Mouse (Mus musculus) MEL (cell line): ENCODE measurements around the gene Ppa1. TPM values are rescaled to one million over a fixed set of nuclear protein-coding genes. Genes with fewer than 3 reads are reported as not detected.

Experiments
- DNase-seq: peaks from one replicate; pipeline ENCODE4 v3.0.0; 2011; ENCODE audit warnings: low read depth, low spot score
- H3K27ac ChIP-seq: 2 replicates; pipeline ENCODE4 v1.5.1; 2012; ENCODE audit warnings: low read depth, mild to moderate bottlenecking, control low read depth, low read length, moderate library complexity; ENCODE audit not compliant: control insufficient read depth
- H3K27me3 ChIP-seq, 2 experiments: fragments of 150-350 bp in 1 of 2; sonication (generic) in 1 of 2; 2 replicates each; pipeline ENCODE4 v1.6.1; 2012; ENCODE audit warnings: low read length in 2 of 2, mild to moderate bottlenecking in 2 of 2, improper control_type of control experiment in 1 of 2, moderate library complexity in 1 of 2; ENCODE audit not compliant: insufficient read depth in 2 of 2, control insufficient read depth in 1 of 2
- H3K36me3 ChIP-seq, 2 experiments: 2 replicates each; pipeline ENCODE4 v1.6.1; 2012 to 2014; ENCODE audit warnings: low read length in 2 of 2, improper control_type of control experiment in 1 of 2, inconsistent platforms in 1 of 2, mild to moderate bottlenecking in 1 of 2; ENCODE audit not compliant: insufficient read depth in 2 of 2, control insufficient read depth in 1 of 2
- H3K4me1 ChIP-seq, 2 experiments: fragments of 150-350 bp in 1 of 2; sonication (generic) in 1 of 2; 2 replicates each; pipeline ENCODE4 v1.6.1; 2012; ENCODE audit warnings: low read length in 2 of 2, improper control_type of control experiment in 1 of 2, mild to moderate bottlenecking in 1 of 2; ENCODE audit not compliant: insufficient read depth in 2 of 2, control insufficient read depth in 1 of 2
- H3K4me3 ChIP-seq, 2 experiments: fragments of 150-350 bp in 1 of 2; sonication (generic) in 1 of 2; 2 replicates each; pipeline ENCODE4 v1.5.1; 2012; ENCODE audit warnings: low read depth in 2 of 2, low read length in 2 of 2, mild to moderate bottlenecking in 2 of 2, moderate library complexity in 2 of 2, control low read depth in 1 of 2, improper control_type of control experiment in 1 of 2; ENCODE audit not compliant: control insufficient read depth in 1 of 2, insufficient read depth in 1 of 2
- H3K79me2 ChIP-seq: 2 replicates; pipeline ENCODE4 v1.6.1; 2012; ENCODE audit warnings: mild to moderate bottlenecking, low read length, moderate library complexity; ENCODE audit not compliant: control insufficient read depth, poor library complexity, insufficient read depth
- H3K9ac ChIP-seq: 2 replicates; pipeline ENCODE4 v1.6.1; 2012; ENCODE audit warnings: low read depth, mild to moderate bottlenecking, control low read depth, low read length, moderate library complexity; ENCODE audit not compliant: control insufficient read depth, poor library complexity, severe bottlenecking
- H3K9me3 ChIP-seq: fragments of 150-350 bp; sonication (generic); replicated peaks from 2 replicates; pipeline ENCODE4 v1.6.1; 2012; ENCODE audit warnings: mild to moderate bottlenecking, low read length, improper control_type of control experiment, moderate library complexity; ENCODE audit not compliant: insufficient read depth
- BHLHE40 ChIP-seq: IDR thresholded peaks from 2 replicates; pipeline ENCODE4 v1.6.1; 2012; ENCODE audit warnings: low read depth, mild to moderate bottlenecking, inconsistent platforms, low read length, improper control_type of control experiment, borderline replicate concordance
- CHD1 ChIP-seq: IDR thresholded peaks from 2 replicates; pipeline ENCODE4 v1.6.1; 2012; ENCODE audit warnings: low read depth, mild to moderate bottlenecking, inconsistent platforms, low read length, improper control_type of control experiment
- CHD2 ChIP-seq: IDR thresholded peaks from 2 replicates; pipeline ENCODE4 v1.6.1; 2011; ENCODE audit warnings: low read length, improper control_type of control experiment
- E2F4 ChIP-seq: IDR thresholded peaks from 2 replicates; pipeline ENCODE4 v1.6.1; 2011; ENCODE audit warnings: low read depth, low read length, improper control_type of control experiment, borderline replicate concordance
- ELF1 ChIP-seq: IDR thresholded peaks from 2 replicates; pipeline ENCODE4 v1.6.1; 2014; ENCODE audit warnings: low read depth, mild to moderate bottlenecking, inconsistent platforms, low read length, improper control_type of control experiment, moderate library complexity
- EP300 ChIP-seq, 2 experiments: IDR thresholded peaks; 2 replicates each; pipeline ENCODE4 v1.6.1; 2011; ENCODE audit warnings: improper control_type of control experiment in 2 of 2, low read length in 2 of 2, low read depth in 1 of 2, mild to moderate bottlenecking in 1 of 2
- ETS1 ChIP-seq: IDR thresholded peaks from 2 replicates; pipeline ENCODE4 v1.6.1; 2012; ENCODE audit warnings: low read depth, mild to moderate bottlenecking, inconsistent platforms, low read length, improper control_type of control experiment, moderate library complexity
- GABPA ChIP-seq: IDR thresholded peaks from 2 replicates; pipeline ENCODE4 v1.6.1; 2012; ENCODE audit warnings: low read depth, mild to moderate bottlenecking, inconsistent platforms, low read length, improper control_type of control experiment, moderate library complexity
- GATA1 ChIP-seq: IDR thresholded peaks from 2 replicates; pipeline ENCODE4 v1.6.1; 2011; ENCODE audit warnings: low read depth, low read length, improper control_type of control experiment
- HCFC1 ChIP-seq: IDR thresholded peaks from 2 replicates; pipeline ENCODE4 v1.6.1; 2012; ENCODE audit warnings: low read depth, mild to moderate bottlenecking, inconsistent platforms, low read length, improper control_type of control experiment, moderate library complexity
- JUND ChIP-seq: IDR thresholded peaks from 2 replicates; pipeline ENCODE4 v1.6.1; 2011; ENCODE audit warnings: low read depth, mild to moderate bottlenecking, improper control_type of control experiment, low read length
- KAT2A ChIP-seq: conservative IDR thresholded peaks from 2 replicates; pipeline ENCODE4 v1.6.1; 2012; ENCODE audit warnings: low read depth, low read length, improper control_type of control experiment, inconsistent platforms
- MAFK ChIP-seq: IDR thresholded peaks from 2 replicates; pipeline ENCODE4 v1.6.1; 2011; ENCODE audit warnings: low read depth, mild to moderate bottlenecking, low read length, improper control_type of control experiment, borderline replicate concordance
- MAZ ChIP-seq: IDR thresholded peaks from 2 replicates; pipeline ENCODE4 v1.6.1; 2012; ENCODE audit warnings: low read depth, mild to moderate bottlenecking, inconsistent platforms, low read length, improper control_type of control experiment
- MXI1 ChIP-seq: IDR thresholded peaks from 2 replicates; pipeline ENCODE4 v1.6.1; 2011; ENCODE audit warnings: mild to moderate bottlenecking, low read depth, low read length, improper control_type of control experiment
- MYB ChIP-seq: IDR thresholded peaks from 2 replicates; pipeline ENCODE4 v1.6.1; 2011; ENCODE audit warnings: mild to moderate bottlenecking, low read depth, low read length, improper control_type of control experiment
- MYC ChIP-seq: IDR thresholded peaks from 2 replicates; pipeline ENCODE4 v1.6.1; 2011; ENCODE audit warnings: low read depth, mild to moderate bottlenecking, low read length, improper control_type of control experiment, moderate library complexity
- NELFE ChIP-seq: IDR thresholded peaks from 2 replicates; pipeline ENCODE4 v1.6.1; 2011; ENCODE audit warnings: low read depth, low read length, improper control_type of control experiment
- NRF1 ChIP-seq: IDR thresholded peaks from 2 replicates; pipeline ENCODE4 v1.6.1; 2014; ENCODE audit warnings: low read depth, mild to moderate bottlenecking, inconsistent platforms, low read length, improper control_type of control experiment, moderate library complexity; ENCODE audit not compliant: poor library complexity, insufficient read depth, severe bottlenecking
- POLR2A ChIP-seq, 2 experiments: IDR thresholded peaks; 2 replicates each; pipeline ENCODE4 v1.6.1; 2011 to 2012; ENCODE audit warnings: low read length in 2 of 2, mild to moderate bottlenecking in 2 of 2, control low read depth in 1 of 2, improper control_type of control experiment in 1 of 2, low read depth in 1 of 2, moderate library complexity in 1 of 2; ENCODE audit not compliant: control insufficient read depth in 1 of 2, insufficient read depth in 1 of 2, poor library complexity in 1 of 2
- POLR2AphosphoS2 ChIP-seq: IDR thresholded peaks from 2 replicates; pipeline ENCODE4 v1.6.1; 2011; ENCODE audit warnings: low read length, improper control_type of control experiment
- POLR2AphosphoS5 ChIP-seq: IDR thresholded peaks from 2 replicates; pipeline ENCODE4 v1.6.1; 2012; ENCODE audit warnings: low read depth, borderline replicate concordance, mild to moderate bottlenecking, inconsistent platforms, low read length, moderate library complexity, mixed read lengths
- RAD21 ChIP-seq: IDR thresholded peaks from 2 replicates; pipeline ENCODE4 v1.6.1; 2011; ENCODE audit warnings: mild to moderate bottlenecking, low read depth, low read length, improper control_type of control experiment
- RCOR1 ChIP-seq: IDR thresholded peaks from 2 replicates; pipeline ENCODE4 v1.6.1; 2012; ENCODE audit warnings: low read depth, mild to moderate bottlenecking, inconsistent platforms, low read length, improper control_type of control experiment
- SMC3 ChIP-seq: IDR thresholded peaks from 2 replicates; pipeline ENCODE4 v1.6.1; 2011; ENCODE audit warnings: low read depth, low read length, improper control_type of control experiment
- TAL1 ChIP-seq: IDR thresholded peaks from 2 replicates; pipeline ENCODE4 v1.6.1; 2012; ENCODE audit warnings: mild to moderate bottlenecking, inconsistent platforms, low read length, moderate library complexity, mixed read lengths
- TBP ChIP-seq: IDR thresholded peaks from 2 replicates; pipeline ENCODE4 v1.8.0; 2011; ENCODE audit warnings: low read depth, low read length, improper control_type of control experiment
- UBTF ChIP-seq: IDR thresholded peaks from 2 replicates; pipeline ENCODE4 v1.6.1; 2012; ENCODE audit warnings: low read depth, mild to moderate bottlenecking, inconsistent platforms, low read length, improper control_type of control experiment, moderate library complexity, borderline replicate concordance; ENCODE audit not compliant: insufficient read depth
- USF1 ChIP-seq: IDR thresholded peaks from 2 replicates; pipeline ENCODE4 v1.6.1; 2014; ENCODE audit warnings: low read depth, mild to moderate bottlenecking, inconsistent platforms, low read length, improper control_type of control experiment, moderate library complexity
- USF2 ChIP-seq, 2 experiments: IDR thresholded peaks; 2 replicates each; pipeline ENCODE4 v1.6.1; 2011 to 2012; ENCODE audit warnings: improper control_type of control experiment in 2 of 2, low read length in 2 of 2, borderline replicate concordance in 1 of 2, inconsistent platforms in 1 of 2, low read depth in 1 of 2, mild to moderate bottlenecking in 1 of 2; ENCODE audit not compliant: insufficient read depth in 1 of 2
- ZC3H11A ChIP-seq: IDR thresholded peaks from 2 replicates; pipeline ENCODE4 v1.6.1; 2012; ENCODE audit warnings: low read depth, mild to moderate bottlenecking, inconsistent platforms, low read length, improper control_type of control experiment
- ZKSCAN1 ChIP-seq: IDR thresholded peaks from 2 replicates; pipeline ENCODE4 v1.6.1; 2012; ENCODE audit warnings: low read depth, mild to moderate bottlenecking, inconsistent platforms, low read length, improper control_type of control experiment, moderate library complexity
- ZNF384 ChIP-seq: IDR thresholded peaks from 2 replicates; pipeline ENCODE4 v1.6.1; 2012; ENCODE audit warnings: low read depth, mild to moderate bottlenecking, inconsistent platforms, low read length, improper control_type of control experiment
- polyA plus RNA-seq, 2 experiments: library from polyadenylated mRNA; stranded (reverse) in 1 of 2; unstranded in 1 of 2; fragments of >175 nt in 1 of 2; fragments of >200 nt in 1 of 2; gene quantifications; 2 replicates each; pipeline versions ENCODE4 v1.2.1 to v1.2.4; 2012; ENCODE audit warnings: low replicate concordance in 2 of 2, low read depth in 1 of 2; ENCODE audit not compliant: insufficient read length in 2 of 2, insufficient read depth in 1 of 2, missing spikeins in 1 of 2
- total RNA-seq: library from RNA; depleted of rRNA; stranded (reverse); fragments of 300-350 nt; gene quantifications from 2 replicates; pipeline ENCODE4 v1.2.3, GENCODE M21; 2012; rRNA removed

Ppa1 gene
- total RNA-seq (201 and 211 TPM in 2 replicates), polyA plus RNA-seq (100 to 1,000 TPM in 1 of 2 experiments, not detected in 1; 197 TPM)

DNA sequence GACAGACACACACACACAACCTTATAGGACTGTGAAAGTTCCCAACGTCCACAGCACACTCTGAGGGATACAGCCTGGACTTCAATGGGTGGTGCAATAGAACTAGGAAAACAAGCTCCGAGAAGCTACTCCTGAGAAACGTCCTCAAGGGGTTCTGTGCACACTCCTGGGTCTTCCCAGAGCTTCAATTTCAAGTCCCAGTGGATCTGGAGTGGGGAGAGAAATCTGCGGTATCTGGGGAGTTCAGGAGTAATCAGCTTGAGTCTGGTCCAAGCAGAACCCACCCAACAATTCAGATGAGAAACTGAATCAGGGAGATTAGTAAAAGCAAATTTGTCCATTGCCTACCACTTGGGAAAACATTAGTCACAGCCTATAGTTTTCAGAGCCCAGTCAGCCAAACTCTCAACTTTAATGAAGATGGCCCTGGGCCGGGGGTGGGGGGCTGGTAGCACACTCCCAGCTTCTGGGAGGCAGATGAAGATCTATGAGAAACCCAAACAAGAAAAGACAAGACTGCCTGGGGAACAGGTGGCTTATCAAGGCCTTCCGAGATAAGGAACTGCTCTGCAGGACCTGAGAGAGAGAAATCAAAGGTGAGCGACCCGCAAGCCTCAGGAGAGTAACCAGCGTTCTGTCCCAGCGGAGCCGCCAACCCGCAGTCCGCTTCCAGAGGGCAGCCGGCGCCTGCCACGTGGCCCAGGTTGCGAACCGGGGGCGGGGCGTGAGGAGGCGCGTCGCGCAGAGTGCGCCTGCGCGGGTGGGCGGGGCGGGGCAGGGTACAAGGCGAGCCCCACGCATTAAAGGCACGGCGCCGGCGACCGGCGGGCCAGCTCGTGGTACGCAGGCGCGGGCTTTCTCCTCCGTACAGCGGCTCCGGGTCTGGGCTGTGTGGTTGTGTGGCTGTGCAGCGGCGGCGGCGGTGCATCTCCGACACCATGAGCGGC, at the start of gene Ppa1:
TSS of gene Ppa1 (plus strand) at position 763 of the 947 bp plus-strand sequence.
- H3K36me3 ChIP-seq, result peaks cover 4 to 15% of the 10 kb centered on the region in 2 experiments; a peak in 3 of 4 replicates
- peak within 1 kb of the TSS; percentile 51 for H3K27ac ChIP-seq
- H3K4me1 ChIP-seq, result peaks cover 0 to 10% of the 10 kb centered on the region in 2 experiments; a peak in 3 of 4 replicates
- no peaks in the 10 kb centered on the region for H3K27me3 ChIP-seq
- DNase-seq, result peak; percentile 93
- peaks cover 18% of the 10 kb centered on the region for H3K79me2 ChIP-seq
- peak within 1 kb of the TSS; percentile 82 to 99 for H3K4me3 ChIP-seq
- peak within 1 kb of the TSS; percentile 95 for H3K9ac ChIP-seq
- no peaks in the 10 kb centered on the region for H3K9me3 ChIP-seq
- TF ChIP-seq ZNF384, result no peak
- TF ChIP-seq MYC, result peak; percentile 95
- TF ChIP-seq RAD21, result no peak
- peak; percentile 61 for TF ChIP-seq TBP
- no peak for TF ChIP-seq TAL1
- no peak for TF ChIP-seq POLR2AphosphoS5
- peak; percentile 88 for TF ChIP-seq NRF1
- TF ChIP-seq ELF1, result no peak
- peak in 1 of 2 experiments; percentile 43; a peak in 1 of 4 replicates for TF ChIP-seq USF2 (IDR thresholded peaks at IDR 0.05; ENCODE audit: borderline replicate concordance in 1 of 2, insufficient read depth in 1 of 2, low read depth in 1 of 2, low read length in 2 of 2)
- peak; percentile 90 for TF ChIP-seq NELFE
- no peak for TF ChIP-seq MAFK
- peak; percentile 90 for TF ChIP-seq USF1
- peak; percentile 60; the same call in 1 of the 2 replicates for TF ChIP-seq MAZ
- TF ChIP-seq EP300 (IDR thresholded peaks at IDR 0.05; ENCODE audit: low read depth in 1 of 2, low read length in 2 of 2), result no peak; a peak in 1 of 4 replicates
- TF ChIP-seq MXI1, result peak; percentile 99
- no peak for TF ChIP-seq JUND
- TF ChIP-seq POLR2A (IDR thresholded peaks at IDR 0.05; ENCODE audit: control insufficient read depth in 1 of 2, insufficient read depth in 1 of 2, low read depth in 1 of 2, low read length in 2 of 2, poor library complexity in 1 of 2), result peak; percentile 88 to 94
- TF ChIP-seq GATA1, result peak; percentile 25; the same call in 1 of the 2 replicates
- no peak for TF ChIP-seq MYB
- no peak for TF ChIP-seq SMC3
- TF ChIP-seq GABPA, result no peak; the same call in 1 of the 2 replicates
- no peak for TF ChIP-seq E2F4
- TF ChIP-seq ETS1, result no peak
- peak; percentile 17; the same call in 1 of the 2 replicates for TF ChIP-seq RCOR1
- no peak for TF ChIP-seq KAT2A
- peak; percentile 71; the same call in 1 of the 2 replicates for TF ChIP-seq POLR2AphosphoS2
- no peak for TF ChIP-seq CHD2
- 0 out of 2 replicates have a peak, but pooled peaks have one; percentile 47 for TF ChIP-seq HCFC1
- TF ChIP-seq UBTF, result no peak
- TF ChIP-seq ZC3H11A, result no peak
- no peak for TF ChIP-seq BHLHE40
- TF ChIP-seq ZKSCAN1, result no peak
- TF ChIP-seq CHD1, result no peak
